Mouse (Mus musculus): ENCODE measurements at regions not wholly inside any gene's neighbourhood (a gene's known extent, or its start where the extent isn't known, plus 50 kb on each side); places are given as distances from the start of the nearest gene placed in this dataset.

- DNase-seq (ENCODE audit: low read depth, low spot score) = no peak
These were observed 89.1 kb downstream of the Kcnj2 start for GRCm38 (mm10) chr11:111155023-111155422.

- no peak for DNase-seq (ENCODE audit: low read depth, low spot score)
These were observed 89.8 kb downstream of the Kcnj2 start for GRCm38 (mm10) chr11:111155747-111156146.

- DNase-seq (ENCODE audit: low read depth, low spot score) = no peak
These were observed 93.3 kb downstream of the Kcnj2 start for GRCm38 (mm10) chr11:111159299-111159698.

- DNase-seq (ENCODE audit: low read depth, low spot score) = no peak
These were observed 98.9 kb downstream of the Kcnj2 start for GRCm38 (mm10) chr11:111164907-111165306.

DNA sequence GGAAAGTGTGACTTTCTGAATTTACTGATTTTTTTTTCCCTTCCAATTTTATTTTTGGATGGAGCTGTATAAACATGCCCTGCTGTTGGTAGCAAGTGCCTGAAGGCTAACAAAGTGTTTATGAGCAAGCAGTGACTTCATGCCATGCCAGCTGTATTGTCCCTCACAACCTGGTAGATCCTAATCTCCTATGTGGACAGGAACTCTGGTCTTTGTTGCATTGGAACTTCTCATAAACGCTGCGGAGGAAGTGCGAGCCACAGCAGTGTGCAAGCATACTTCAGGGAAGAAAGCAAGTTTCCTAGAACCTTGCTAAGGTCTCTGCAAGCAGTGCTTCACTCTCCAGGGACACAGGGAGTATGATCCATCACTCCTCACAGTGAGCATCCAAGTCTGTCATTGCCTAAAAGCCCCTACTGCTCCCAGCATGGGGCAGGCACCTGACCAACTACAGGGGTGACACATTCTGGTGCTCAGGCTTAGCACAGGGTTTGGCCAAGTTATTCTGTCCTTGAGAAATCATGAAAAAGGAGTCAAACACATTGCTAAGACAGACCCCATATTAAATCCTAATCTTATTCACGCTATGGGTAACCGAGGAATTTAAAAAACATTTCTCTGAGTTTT lies 104.3 kb downstream of the Kcnj2 start:
- no peak for DNase-seq (ENCODE audit: low read depth, low spot score)

GRCm38 (mm10) chr11:111173525-111173924 lies 107.6 kb downstream of the Kcnj2 start:
- DNase-seq (ENCODE audit: low read depth, low spot score) = no peak

GRCm38 (mm10) chr11:111175566-111175965 lies 109.6 kb downstream of the Kcnj2 start:
- no peak for DNase-seq (ENCODE audit: low read depth, low spot score)

DNA sequence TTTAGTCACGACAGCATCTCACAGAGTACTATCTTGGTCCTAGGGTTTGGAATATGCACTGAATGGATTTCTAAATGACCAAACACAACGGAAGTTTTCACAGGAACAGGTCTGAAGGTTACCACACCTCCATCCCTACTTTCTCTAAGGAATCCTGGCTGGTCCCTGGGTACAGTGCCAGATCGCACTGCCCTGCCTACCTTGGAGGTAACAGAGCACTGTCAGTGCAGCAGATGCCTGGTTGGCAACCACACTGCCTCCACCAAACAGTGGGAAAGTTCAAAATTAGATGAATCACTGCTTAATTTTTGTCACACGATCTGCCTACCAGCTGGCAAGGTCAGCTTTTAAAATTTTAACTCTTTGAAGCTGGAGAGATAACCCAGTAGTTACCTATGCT lies 111.6 kb downstream of the Kcnj2 start:
- no peak for DNase-seq (ENCODE audit: low read depth, low spot score)

- DNase-seq (ENCODE audit: low read depth, low spot score) = no peak
These were observed 131.5 kb downstream of the Kcnj2 start for GRCm38 (mm10) chr11:111197422-111197821.

GRCm38 (mm10) chr11:111200512-111200911 lies 134.5 kb downstream of the Kcnj2 start:
- DNase-seq (ENCODE audit: low read depth, low spot score) = no peak

DNA sequence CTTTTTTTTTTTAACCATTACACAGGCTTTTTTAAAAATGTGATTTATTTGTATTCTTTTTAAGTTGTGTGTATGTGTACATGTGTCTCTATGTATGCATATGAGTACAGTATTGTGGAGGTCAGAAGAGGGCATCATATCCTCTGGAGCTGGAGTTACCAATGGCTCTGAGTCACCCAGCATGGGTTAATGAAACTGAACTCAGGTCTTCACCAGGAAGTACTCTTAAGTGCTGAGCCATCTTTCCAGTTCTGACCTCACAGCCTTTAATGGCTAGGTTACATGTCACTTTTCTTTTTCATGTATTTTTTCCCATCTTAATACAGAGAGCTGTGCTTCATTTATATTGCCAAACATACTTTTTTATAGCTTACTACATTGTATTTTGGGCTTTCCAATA lies 136.8 kb downstream of the Kcnj2 start:
- no peak for DNase-seq (ENCODE audit: low read depth, low spot score)

GRCm38 (mm10) chr11:111210565-111210964 lies 144.6 kb downstream of the Kcnj2 start:
- DNase-seq (ENCODE audit: low read depth, low spot score) = no peak

DNA sequence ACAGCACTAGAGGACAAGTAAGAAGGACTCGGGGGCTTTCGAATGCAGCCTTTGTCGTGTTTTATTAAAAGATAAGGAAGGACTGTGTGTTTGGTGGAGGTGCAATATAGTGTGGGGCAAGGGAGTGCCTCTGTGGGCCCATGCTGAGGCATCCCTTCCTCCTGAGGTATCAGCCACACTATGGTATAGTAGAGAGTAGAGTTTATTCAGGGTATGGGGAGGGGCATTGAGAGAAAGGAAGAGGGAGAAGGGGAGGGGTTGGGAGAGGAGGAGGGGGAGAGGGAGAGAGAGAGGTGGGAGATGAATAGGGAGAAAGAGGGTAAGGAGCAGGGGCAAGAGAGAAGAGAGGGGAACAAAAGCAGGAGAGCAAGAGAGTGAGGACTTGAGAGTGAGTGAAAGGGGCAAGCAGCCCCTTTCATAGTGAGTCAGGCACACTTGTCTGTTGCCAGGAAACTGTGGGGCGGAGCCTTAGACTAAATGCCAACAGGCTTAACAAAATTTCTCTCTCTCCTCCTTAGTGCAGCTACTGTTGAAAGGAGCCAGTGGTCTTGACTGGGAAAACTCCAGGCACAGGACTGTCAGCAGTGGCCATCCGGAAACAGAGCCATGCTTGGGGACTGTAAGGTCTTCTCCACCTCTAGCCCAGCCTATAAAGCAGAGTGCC lies 146.2 kb downstream of the Kcnj2 start:
- no peak for DNase-seq (ENCODE audit: low read depth, low spot score)

DNA sequence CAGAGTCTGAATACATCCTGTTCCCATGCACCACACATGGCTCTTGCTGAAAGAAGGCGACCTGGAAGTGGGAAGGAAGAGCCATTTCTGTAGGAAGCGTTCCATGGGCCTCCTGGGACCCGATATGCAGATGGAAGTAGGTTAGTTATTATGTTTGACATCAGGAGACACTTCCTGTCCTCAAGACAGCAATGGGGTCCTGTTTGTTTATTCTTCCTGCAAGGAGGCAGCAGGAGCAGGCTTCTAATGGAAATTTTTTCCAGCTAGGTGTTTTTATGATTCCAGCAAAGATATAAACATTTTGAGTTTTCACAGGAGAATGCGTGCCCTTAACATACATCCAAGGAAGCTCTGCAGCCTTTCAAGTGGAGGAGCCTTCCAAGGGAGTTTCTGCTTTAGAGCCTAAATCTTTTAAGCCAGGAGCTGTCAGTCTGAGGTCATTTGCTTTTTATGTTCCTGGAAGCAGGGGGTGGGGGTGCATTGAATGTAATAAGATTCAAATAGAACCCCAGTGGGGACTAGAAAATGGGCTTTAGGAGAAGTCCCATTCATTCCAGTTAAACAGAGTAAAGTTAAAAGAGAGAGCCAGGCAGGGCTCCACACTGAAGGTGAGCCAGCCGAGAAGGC lies 146.9 kb downstream of the Kcnj2 start:
- DNase-seq (ENCODE audit: low read depth, low spot score) = no peak

DNA sequence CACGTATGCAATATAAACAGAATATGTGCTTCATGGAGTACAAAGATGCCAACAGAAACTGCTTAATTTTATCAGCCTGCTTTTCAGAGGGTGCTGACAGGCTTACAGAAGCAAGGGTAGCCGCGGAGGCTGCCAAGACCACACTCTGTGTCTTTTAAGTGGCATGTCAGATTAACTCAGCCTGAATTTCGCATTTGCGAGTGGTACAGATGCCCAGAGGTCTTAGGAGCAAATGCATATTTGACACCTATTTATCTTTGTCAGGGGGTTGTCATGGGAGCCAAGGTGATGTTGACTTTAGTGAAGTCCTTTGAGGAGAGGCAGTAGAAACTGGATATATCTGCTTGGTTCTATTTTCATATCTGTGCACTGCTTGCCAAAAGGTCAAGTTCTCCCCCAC lies 149.0 kb downstream of the Kcnj2 start:
- no peak for DNase-seq (ENCODE audit: low read depth, low spot score)

DNA sequence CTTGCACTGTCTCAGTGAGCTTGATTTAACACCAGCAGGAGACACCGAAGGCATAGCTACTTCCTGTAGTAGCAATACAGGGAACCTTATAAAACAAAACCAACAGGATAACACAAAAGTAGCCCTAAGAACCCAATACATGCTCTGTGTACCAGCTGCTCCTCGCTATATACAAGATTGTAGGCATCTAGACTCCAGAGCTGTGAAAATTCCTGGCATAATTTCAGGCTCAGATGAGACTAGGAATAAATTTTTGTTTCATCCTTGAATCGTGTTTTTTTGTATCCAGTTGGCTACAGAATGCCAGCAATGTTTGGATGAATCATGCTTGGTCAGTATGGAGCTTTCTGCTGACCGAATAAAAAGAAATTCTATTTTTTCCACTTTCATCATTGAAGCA lies 157.9 kb downstream of the Kcnj2 start:
- no peak for DNase-seq (ENCODE audit: low read depth, low spot score)

- no peak for DNase-seq (ENCODE audit: low read depth, low spot score)
These were observed 161.3 kb downstream of the Kcnj2 start for GRCm38 (mm10) chr11:111227305-111227704.

DNA sequence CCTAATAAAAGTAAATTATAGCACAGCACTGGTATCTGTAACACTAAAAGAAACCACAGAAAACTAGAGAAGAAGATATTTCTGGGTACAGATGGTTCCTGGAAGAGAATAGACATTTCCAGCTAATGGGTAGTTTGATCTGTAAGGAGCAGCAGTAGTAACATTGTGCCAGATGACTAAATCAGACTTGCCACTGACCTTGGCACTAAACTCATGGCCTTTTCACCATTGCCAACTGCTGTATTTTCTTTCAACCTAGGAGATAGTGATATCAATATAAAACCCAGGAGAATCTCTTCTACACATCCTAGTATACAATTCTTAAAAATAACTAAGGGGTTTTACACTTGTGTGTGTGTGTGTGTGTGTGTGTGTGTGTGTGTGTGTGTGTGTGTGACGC lies 170.8 kb downstream of the Kcnj2 start:
- DNase-seq (ENCODE audit: low read depth, low spot score) = no peak

- no peak for DNase-seq (ENCODE audit: low read depth, low spot score)
These were observed 173.8 kb downstream of the Kcnj2 start for GRCm38 (mm10) chr11:111239784-111240183.

- no peak for DNase-seq (ENCODE audit: low read depth, low spot score)
These were observed 186.3 kb downstream of the Kcnj2 start for GRCm38 (mm10) chr11:111252226-111252625.

DNA sequence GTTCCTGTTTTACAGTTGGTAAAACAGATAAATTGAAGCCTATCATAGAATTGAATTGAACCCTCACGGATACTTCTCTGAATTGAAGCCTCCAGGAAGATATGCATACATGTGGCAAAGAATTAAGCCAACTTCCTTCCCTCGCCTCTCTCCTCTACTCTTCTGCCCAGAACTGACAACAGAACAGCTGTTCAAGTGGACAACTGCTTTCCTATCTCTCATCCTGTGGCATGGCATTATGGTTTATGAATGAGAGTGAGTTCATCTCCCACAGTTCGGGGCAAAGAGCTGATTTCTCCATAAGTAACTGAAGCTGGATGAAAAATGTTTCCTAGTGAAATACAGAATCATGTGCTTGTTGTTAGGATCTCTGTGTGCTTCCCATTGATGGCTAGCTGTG lies 190.6 kb downstream of the Kcnj2 start:
- DNase-seq (ENCODE audit: low read depth, low spot score) = no peak

DNA sequence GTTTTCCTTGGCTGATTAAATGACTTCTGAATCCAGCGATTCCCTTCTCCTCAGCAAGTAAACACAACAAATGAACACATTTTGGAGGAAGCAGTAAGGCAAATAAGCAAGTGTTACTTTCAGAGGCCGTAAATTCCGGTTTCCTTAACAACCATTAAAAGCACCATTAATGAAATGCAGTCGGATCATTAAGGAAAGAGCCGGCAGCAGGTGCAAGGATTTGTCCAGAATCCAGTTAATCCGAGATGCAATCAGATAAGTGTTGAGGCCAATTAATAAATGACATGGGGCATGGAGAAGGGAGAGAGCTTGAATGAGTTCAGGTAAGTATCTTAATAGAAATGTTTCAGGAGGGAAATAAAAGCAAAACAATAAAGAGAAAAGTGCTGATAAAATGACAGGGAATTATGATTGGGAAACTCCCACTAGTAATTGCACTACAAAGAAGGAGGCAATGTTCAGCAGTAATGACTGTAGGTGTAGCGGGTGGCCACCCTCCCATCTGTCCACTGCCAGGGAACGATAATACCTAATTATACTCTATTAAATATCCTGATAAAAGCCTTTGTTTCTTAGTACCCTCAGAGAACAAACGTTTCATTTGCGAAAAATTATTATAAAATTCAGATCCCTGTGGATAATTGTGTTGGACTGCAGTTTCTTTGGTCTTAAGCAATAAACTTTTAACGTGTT lies 194.9 kb downstream of the Kcnj2 start:
- DNase-seq (ENCODE audit: low read depth, low spot score) = no peak

DNA sequence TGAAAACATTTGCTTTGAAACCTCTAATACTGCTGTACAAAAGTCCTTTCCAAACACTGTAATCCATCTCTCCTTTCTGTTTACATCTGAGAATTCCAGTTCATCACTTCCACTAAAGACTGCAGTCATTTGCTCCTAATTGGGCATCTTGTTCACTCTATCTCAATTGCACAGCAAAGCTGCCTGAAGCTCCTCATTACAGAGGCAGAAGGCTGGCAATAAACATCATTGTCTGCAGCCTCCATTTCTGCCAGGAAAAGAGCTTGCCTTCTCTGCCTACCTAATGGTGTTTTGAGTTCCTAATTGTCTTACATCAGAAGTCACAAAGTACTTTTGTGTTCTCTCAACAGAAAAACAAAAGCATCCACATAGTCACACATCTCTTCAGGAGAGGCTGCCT lies 207.7 kb downstream of the Kcnj2 start:
- no peak for DNase-seq (ENCODE audit: low read depth, low spot score)
